Mouse (Mus musculus) stomach, adult 2 months (tissue): ENCODE results near the gene Actbl2. TPM values are rescaled to one million over a fixed set of nuclear protein-coding genes. Genes with fewer than 3 reads are reported as not detected.

Experiments used
- polyA plus RNA-seq: library from polyadenylated mRNA; depleted of rRNA; stranded (reverse); fragments of >200 nt; gene quantifications from 2 replicates; pipeline ENCODE4 v1.2.3, GENCODE M21; 2012; rRNA removed

Gene Actbl2
- polyA plus RNA-seq: not detected in 2 replicates

GRCm38 (mm10) chr13:111254713-111255112, at the start of gene Actbl2:
Gene Actbl2, plus strand, starts transcription at chr13:111255013.

Other genes starting within 250 kb of the Actbl2 start
- 0.08 and 0.10 TPM in 2 replicates for gene Gpbp1, start 235.1 kb downstream of the Actbl2 start, polyA plus RNA-seq